Mouse (Mus musculus) heart, adult 2 months (tissue): ENCODE data around the gene Tbc1d2b.

ENCODE experiments used
- CTCF ChIP-seq: fragments of 200-600 bp; IDR thresholded peaks from 2 replicates; pipeline ENCODE4 v1.8.1; 2022; ENCODE audit warnings: antibody characterized with exemption, mild to moderate bottlenecking, moderate library complexity
- POLR2A ChIP-seq: fragments of 200-500 bp; IDR thresholded peaks from 2 replicates; pipeline ENCODE4 v1.6.1; 2011; ENCODE audit warnings: mild to moderate bottlenecking, low read depth, low read length, control low read depth; ENCODE audit not compliant: insufficient read depth

- TF ChIP-seq CTCF (no peak), POLR2A (no peak)
Measured at GRCm38 (mm10) chr9:90172528-90173321, 97.9 kb downstream of the Tbc1d2b start.
